ENCODE assay signal across 8 mouse cellular contexts in the genomic region with DNA sequence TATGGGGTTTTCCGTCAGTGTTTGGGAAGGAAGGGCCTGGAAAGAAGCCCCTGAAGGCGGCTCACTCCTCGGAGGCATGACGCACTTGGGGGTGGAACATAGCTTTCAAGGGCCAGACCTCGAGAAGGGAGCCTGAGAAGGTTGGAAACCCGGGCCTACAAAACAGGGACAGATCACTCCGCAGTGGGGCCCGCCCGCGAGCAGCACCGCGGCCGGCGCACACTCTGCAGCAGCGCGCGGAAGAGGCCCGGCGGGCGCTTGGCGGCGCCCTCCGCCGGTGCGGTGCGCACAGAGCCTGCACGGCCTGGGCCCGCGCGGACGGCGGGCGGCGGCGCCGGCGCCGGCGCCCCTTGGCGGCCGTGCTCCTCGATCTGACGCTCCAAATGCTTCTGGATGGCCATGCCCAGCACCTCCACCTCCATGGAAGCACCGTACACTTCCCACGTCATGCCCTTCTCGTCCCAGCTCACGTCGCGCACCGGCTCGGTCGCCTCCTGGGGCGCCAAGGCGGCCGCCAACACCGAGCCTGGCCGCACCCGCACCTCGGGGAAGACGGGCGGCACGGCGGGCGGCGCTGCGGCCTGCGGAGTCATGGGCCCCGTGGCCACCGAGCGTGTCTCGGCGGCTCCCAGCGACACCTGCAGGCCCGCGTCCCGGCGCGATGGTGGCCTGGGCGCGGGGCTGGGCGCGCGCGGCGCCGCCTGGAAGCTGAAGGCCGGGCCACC. TPM values are rescaled to one million over a fixed set of nuclear protein-coding genes. Genes with fewer than 3 reads are reported as not detected.
DNase-seq lines count a peak whose midpoint lies in the region; ATAC-seq lines count a peak whose summit lies in the region.

No protein-coding gene starts in this region.

- no peaks in the 10 kb centered on the region for H3K36me3 ChIP-seq in megakaryocyte, embryonic 14.5 days (replicated peaks; ENCODE audit: low read length)
- no peaks in the 10 kb centered on the region for H3K36me3 ChIP-seq in heart, embryonic 12.5 days
- no peaks in the 10 kb centered on the region for H3K36me3 ChIP-seq in limb, embryonic 15.5 days
- no peaks in the 10 kb centered on the region for H3K36me3 ChIP-seq in stomach, embryonic 14.5 days (ENCODE audit: control insufficient read depth, insufficient read depth, low read length)

- no peak for ATAC-seq in megakaryocyte, adult 5-6 weeks (ENCODE audit: poor library complexity, severe bottlenecking)
- ATAC-seq in heart, embryonic 12.5 days (ENCODE audit: insufficient number of reproducible peaks, low FRiP score) = no peak
- ATAC-seq in limb, embryonic 15.5 days (ENCODE audit: insufficient number of reproducible peaks, low FRiP score, low TSS enrichment, low read depth) = no peak
- peak; percentile 80; the same call in 1 of the 2 replicates for ATAC-seq in stomach, embryonic 14.5 days (ENCODE audit: insufficient number of reproducible peaks, insufficient read depth, low FRiP score, low read depth)

- peak overlapping the region; percentile 79 for H3K4me2 ChIP-seq in heart, embryonic 12.5 days
- peak overlapping the region; percentile 78 for H3K4me2 ChIP-seq in limb, embryonic 15.5 days
- H3K4me2 ChIP-seq in stomach, embryonic 14.5 days (replicated peaks; ENCODE audit: low read depth, low read length) = peak overlapping the region; percentile 59

- peaks cover 82% of the 10 kb centered on the region for H3K27me3 ChIP-seq in megakaryocyte, embryonic 14.5 days (replicated peaks)
- peaks cover 82% of the 10 kb centered on the region for H3K27me3 ChIP-seq in heart, embryonic 12.5 days (replicated peaks)
- peaks cover 71% of the 10 kb centered on the region for H3K27me3 ChIP-seq in limb, embryonic 15.5 days
- H3K27me3 ChIP-seq in stomach, embryonic 14.5 days (ENCODE audit: control insufficient read depth, insufficient read depth, low read length) = peaks cover 38% of the 10 kb centered on the region

- 1% methylated on average over 84 of the region's 87 CpGs for WGBS in heart, embryonic 12.5 days
- WGBS in limb, embryonic 15.5 days = under 1% methylated on average over 84 of the region's 87 CpGs
- under 1% methylated on average over 85 of the region's 87 CpGs for WGBS in stomach, embryonic 14.5 days

- no peaks in the 10 kb centered on the region for H3K9me3 ChIP-seq in megakaryocyte, embryonic 14.5 days
- no peaks in the 10 kb centered on the region for H3K9me3 ChIP-seq in heart, embryonic 12.5 days (replicated peaks)
- no peaks in the 10 kb centered on the region for H3K9me3 ChIP-seq in limb, embryonic 15.5 days
- no peaks in the 10 kb centered on the region for H3K9me3 ChIP-seq in stomach, embryonic 14.5 days (ENCODE audit: control insufficient read depth, low read depth, low read length)

- no peak overlapping the region for H3K27ac ChIP-seq in heart, embryonic 12.5 days (ENCODE audit: poor library complexity, severe bottlenecking)
- H3K27ac ChIP-seq in limb, embryonic 15.5 days = no peak overlapping the region
- no peak overlapping the region for H3K27ac ChIP-seq in stomach, embryonic 14.5 days (ENCODE audit: low read length)

- 0 out of 2 replicates have a peak overlapping the region, but pooled peaks have one; percentile 3 for H3K9ac ChIP-seq in heart, embryonic 12.5 days
- H3K9ac ChIP-seq in limb, embryonic 15.5 days = peak overlapping the region; percentile 17; the same call in 1 of the 2 replicates
- no peak overlapping the region for H3K9ac ChIP-seq in stomach, embryonic 14.5 days (replicated peaks; ENCODE audit: low read depth, low read length)

- DNase-seq in cerebellum, postnatal 10 days = peak; percentile 50 to 58
- no peak for DNase-seq in frontal cortex, postnatal 10 days (ENCODE audit: low spot score in 2 of 2)
- DNase-seq in thymus, postnatal 10 days (ENCODE audit: low spot score in 2 of 2) = no peak

- H3K4me1 ChIP-seq in megakaryocyte, embryonic 14.5 days = no peaks in the 10 kb centered on the region
- H3K4me1 ChIP-seq in heart, embryonic 12.5 days (replicated peaks) = peaks cover 8% of the 10 kb centered on the region; the same call in 1 of the 2 replicates
- peaks cover 11% of the 10 kb centered on the region for H3K4me1 ChIP-seq in limb, embryonic 15.5 days
- peaks cover 6% of the 10 kb centered on the region; the same call in 1 of the 2 replicates for H3K4me1 ChIP-seq in stomach, embryonic 14.5 days (ENCODE audit: control insufficient read depth, insufficient read depth, low read length)

- H3K4me3 ChIP-seq in megakaryocyte, embryonic 14.5 days (replicated peaks) = peak overlapping the region; percentile 50
- H3K4me3 ChIP-seq in heart, embryonic 12.5 days = peak overlapping the region; percentile 48
- peak overlapping the region; percentile 42 for H3K4me3 ChIP-seq in limb, embryonic 15.5 days
- H3K4me3 ChIP-seq in stomach, embryonic 14.5 days (ENCODE audit: low read depth, low read length) = peak overlapping the region; percentile 36

RNA-seq across cellular contexts. Expression of a gene that starts 12.0 kb away (rescaled TPM):
- polyA plus RNA-seq in megakaryocyte, embryonic 14.5 days (2012; ENCODE audit: insufficient read depth, low replicate concordance) = not detected in 2 replicates
- total RNA-seq in megakaryocyte, adult 5-6 weeks (2015) = not detected in 2 replicates
- total RNA-seq in megakaryocyte, adult 5-6 weeks (2017) = not detected in 2 replicates
- polyA plus RNA-seq in heart, embryonic 12.5 days (2016; fragmentation: Nextera tagmentation; extraction: Ambion mirVana) = 0.22 and 0.27 TPM in 2 replicates
- polyA plus RNA-seq in limb, embryonic 15.5 days (2015; fragmentation: Nextera tagmentation; extraction: Ambion mirVana) = 0.15 and 0.20 TPM in 2 replicates
- 0.65 and 0.90 TPM in 2 replicates for polyA plus RNA-seq in stomach, embryonic 14.5 days (2014; fragmentation: Nextera tagmentation; extraction: Ambion mirVana)

RNA-seq across cellular contexts. Expression of a gene that starts 28.7 kb away (rescaled TPM):
- 0.62 TPM in 1 of 2 replicates, not detected in the other for polyA plus RNA-seq in megakaryocyte, embryonic 14.5 days (2012; ENCODE audit: insufficient read depth, low replicate concordance)
- not detected in 2 replicates for total RNA-seq in megakaryocyte, adult 5-6 weeks (2015)
- not detected in 2 replicates for total RNA-seq in megakaryocyte, adult 5-6 weeks (2017)
- polyA plus RNA-seq in heart, embryonic 12.5 days (2016; fragmentation: Nextera tagmentation; extraction: Ambion mirVana) = 0.18 and 0.37 TPM in 2 replicates
- polyA plus RNA-seq in limb, embryonic 15.5 days (2015; fragmentation: Nextera tagmentation; extraction: Ambion mirVana) = 0.12 and 0.49 TPM in 2 replicates
- 0.59 and 0.74 TPM in 2 replicates for polyA plus RNA-seq in stomach, embryonic 14.5 days (2014; fragmentation: Nextera tagmentation; extraction: Ambion mirVana)

RNA-seq across cellular contexts. Expression of a gene that starts 36.4 kb away (rescaled TPM):
- not detected in 2 replicates for polyA plus RNA-seq in megakaryocyte, embryonic 14.5 days (2012; ENCODE audit: insufficient read depth, low replicate concordance)
- not detected in 2 replicates for total RNA-seq in megakaryocyte, adult 5-6 weeks (2015)
- not detected in 2 replicates for total RNA-seq in megakaryocyte, adult 5-6 weeks (2017)
- 0.04 and 0.18 TPM in 2 replicates for polyA plus RNA-seq in heart, embryonic 12.5 days (2016; fragmentation: Nextera tagmentation; extraction: Ambion mirVana)
- polyA plus RNA-seq in limb, embryonic 15.5 days (2015; fragmentation: Nextera tagmentation; extraction: Ambion mirVana) = not detected in 2 replicates
- polyA plus RNA-seq in stomach, embryonic 14.5 days (2014; fragmentation: Nextera tagmentation; extraction: Ambion mirVana) = 1.00 and 1.1 TPM in 2 replicates

RNA-seq across cellular contexts. Expression of a gene that starts 43.9 kb away (rescaled TPM):
- polyA plus RNA-seq in megakaryocyte, embryonic 14.5 days (2012; ENCODE audit: insufficient read depth, low replicate concordance) = 132 and 507 TPM in 2 replicates
- total RNA-seq in megakaryocyte, adult 5-6 weeks (2015) = 70.0 and 71.3 TPM in 2 replicates
- 17.8 and 21.2 TPM in 2 replicates for total RNA-seq in megakaryocyte, adult 5-6 weeks (2017)
- 60.4 and 62.7 TPM in 2 replicates for polyA plus RNA-seq in heart, embryonic 12.5 days (2016; fragmentation: Nextera tagmentation; extraction: Ambion mirVana)
- polyA plus RNA-seq in limb, embryonic 15.5 days (2015; fragmentation: Nextera tagmentation; extraction: Ambion mirVana) = 58.8 and 60.3 TPM in 2 replicates
- 71.7 and 83.9 TPM in 2 replicates for polyA plus RNA-seq in stomach, embryonic 14.5 days (2014; fragmentation: Nextera tagmentation; extraction: Ambion mirVana)

RNA-seq across cellular contexts. Expression of a gene that starts 46.1 kb away (rescaled TPM):
- polyA plus RNA-seq in megakaryocyte, embryonic 14.5 days (2012; ENCODE audit: insufficient read depth, low replicate concordance) = not detected in 2 replicates
- not detected in 2 replicates for total RNA-seq in megakaryocyte, adult 5-6 weeks (2015)
- total RNA-seq in megakaryocyte, adult 5-6 weeks (2017) = not detected in 2 replicates
- polyA plus RNA-seq in heart, embryonic 12.5 days (2016; fragmentation: Nextera tagmentation; extraction: Ambion mirVana) = not detected in 2 replicates
- polyA plus RNA-seq in limb, embryonic 15.5 days (2015; fragmentation: Nextera tagmentation; extraction: Ambion mirVana) = not detected in 2 replicates
- not detected in 2 replicates for polyA plus RNA-seq in stomach, embryonic 14.5 days (2014; fragmentation: Nextera tagmentation; extraction: Ambion mirVana)

Comparison
In these comparisons a context has a peak if more than half of its experiments do, and no peak if none do; other contexts are left out.
1. DNase-seq: peak in cerebellum, postnatal 10 days (2 of 2); none in frontal cortex, postnatal 10 days (0 of 2) and thymus, postnatal 10 days (0 of 2).
2. Peak in every context shown above with its lines, with median percentiles within 50 percentile points of each other: H3K4me3 ChIP-seq and H3K4me2 ChIP-seq.